Mouse (Mus musculus): Measurements from ENCODE around the gene Auh.

- TF ChIP-seq CTCF (IDR thresholded peaks at IDR 0.05; ENCODE audit: insufficient read depth, low read length) (no peak), POLR2A (IDR thresholded peaks at IDR 0.05; ENCODE audit: borderline replicate concordance, extremely low read depth, low read depth, low read length) (no peak)
Measured at GRCm38 (mm10) chr13:52924457-52924856, 5.0 kb downstream of the Auh start.

Measured in lung, adult 2 months (tissue).